Mouse (Mus musculus) forebrain, embryonic 14.5 days (tissue): Measurements from ENCODE around the gene Pknox2. TPM values are rescaled to one million over a fixed set of nuclear protein-coding genes. Genes with fewer than 3 reads are reported as not detected.

Source experiments
- ATAC-seq: fragments of 200-750 bp; cut with Nextera tagmentation; 2 replicates; pipeline ENCODE4 v1.8.0; 2017; ENCODE audit warnings: mild to moderate bottlenecking, moderate library complexity
- DNase-seq: peaks from one replicate; pipeline ENCODE4 v3.0.0-alpha.2; 2015; ENCODE audit warnings: low spot score
- H3K27ac ChIP-seq: fragments of 300-500 bp; sonication (generic); 2 replicates; pipeline ENCODE4 v1.5.1; 2014; ENCODE audit warnings: low read depth, mild to moderate bottlenecking, control low read depth, low read length, moderate library complexity
- H3K27me3 ChIP-seq: fragments of 300-500 bp; sonication (generic); replicated peaks from 2 replicates; pipeline ENCODE4 v1.6.1; 2014; ENCODE audit warnings: low read length, control low read depth, mixed read lengths; ENCODE audit not compliant: control insufficient read depth, insufficient read depth
- H3K36me3 ChIP-seq: fragments of 300-500 bp; sonication (generic); 2 replicates; pipeline ENCODE4 v1.6.1; 2014; ENCODE audit warnings: low read length, control low read depth; ENCODE audit not compliant: control insufficient read depth, insufficient read depth
- H3K4me1 ChIP-seq: fragments of 300-500 bp; sonication (generic); 2 replicates; pipeline ENCODE4 v1.6.1; 2014; ENCODE audit warnings: antibody characterized with exemption, low read length, control low read depth; ENCODE audit not compliant: control insufficient read depth, insufficient read depth
- H3K4me2 ChIP-seq: fragments of 300-500 bp; sonication (generic); 2 replicates; pipeline ENCODE4 v1.6.1; 2014; ENCODE audit warnings: mild to moderate bottlenecking, control low read depth, low read length
- H3K4me3 ChIP-seq: fragments of 300-500 bp; sonication (generic); 2 replicates; pipeline ENCODE4 v1.5.1; 2014; ENCODE audit warnings: low read depth, low read length, control low read depth
- H3K9ac ChIP-seq: fragments of 300-500 bp; sonication (generic); 2 replicates; pipeline ENCODE4 v1.6.1; 2014; ENCODE audit warnings: mild to moderate bottlenecking, low read length, control low read depth, moderate library complexity
- H3K9me3 ChIP-seq: fragments of 300-500 bp; sonication (generic); replicated peaks from 2 replicates; pipeline ENCODE4 v1.6.1; 2016; ENCODE audit warnings: low read length, control low read depth, mixed read lengths; ENCODE audit not compliant: control insufficient read depth
- WGBS: fragments of 180-500 bp; shearing (Covaris S2); extraction: QIAGEN DNeasy Blood & Tissue Kit; methylation state at CpG from one replicate; pipeline ENCODE4 v1.1.7; 2014; 5-methylcytosine and 5-hydroxymethylcytosine counted together
- polyA plus RNA-seq: library from polyadenylated mRNA; unstranded; fragments of >200 nt; fragmentation: Nextera tagmentation; extraction: Ambion mirVana; gene quantifications from 2 replicates; pipeline ENCODE4 v1.2.1, GENCODE M21; 2014

The Pknox2 gene
- polyA plus RNA-seq, 1 experiment from 2014 or later, result 12.1 TPM

- DNase-seq (no peak), ATAC-seq (no peak)
- no peak overlapping the region for H3K27ac ChIP-seq
- H3K4me2 ChIP-seq, result no peak overlapping the region
- H3K4me1 ChIP-seq, result peaks cover under 1% of the 10 kb centered on the region; the same call in 1 of the 2 replicates
- H3K9me3 ChIP-seq, result no peaks in the 10 kb centered on the region
- no peaks in the 10 kb centered on the region for H3K27me3 ChIP-seq
- no peak overlapping the region for H3K4me3 ChIP-seq
- 74% methylated on average over 3 of the region's 3 CpGs for WGBS
- no peak overlapping the region for H3K9ac ChIP-seq
- no peaks in the 10 kb centered on the region for H3K36me3 ChIP-seq
These were observed 157.2 kb downstream of the Pknox2 start for GRCm38 (mm10) chr9:36989991-36990390.

GRCm38 (mm10) chr9:36985233-36985632 lies 162.0 kb downstream of the Pknox2 start:
- no peak overlapping the region for H3K4me2 ChIP-seq
- ATAC-seq, result peak; percentile 61
- 0 out of 2 replicates have a peak, but pooled peaks cover 2% of the 10 kb centered on the region for H3K4me1 ChIP-seq
- 42% methylated on average over 9 of the region's 9 CpGs for WGBS
- no peaks in the 10 kb centered on the region for H3K9me3 ChIP-seq
- no peak overlapping the region for H3K4me3 ChIP-seq
- no peaks in the 10 kb centered on the region for H3K27me3 ChIP-seq
- peak overlapping the region; percentile 50; the same call in 1 of the 2 replicates for H3K27ac ChIP-seq
- no peaks in the 10 kb centered on the region for H3K36me3 ChIP-seq
- DNase-seq, result peak; percentile 56
- H3K9ac ChIP-seq, result no peak overlapping the region

GRCm38 (mm10) chr9:36976596-36977362 lies 170.4 kb downstream of the Pknox2 start:
- WGBS, result 54% methylated on average over 11 of the region's 11 CpGs
- H3K9me3 ChIP-seq, result no peaks in the 10 kb centered on the region
- no peak for DNase-seq
- no peak overlapping the region for H3K9ac ChIP-seq
- no peaks in the 10 kb centered on the region for H3K36me3 ChIP-seq
- H3K4me3 ChIP-seq, result no peak overlapping the region
- H3K27ac ChIP-seq, result no peak overlapping the region
- H3K4me2 ChIP-seq, result no peak overlapping the region
- no peak for ATAC-seq
- no peaks in the 10 kb centered on the region for H3K27me3 ChIP-seq
- peaks cover 5% of the 10 kb centered on the region; the same call in 1 of the 2 replicates for H3K4me1 ChIP-seq

GRCm38 (mm10) chr9:36973486-36974227 lies 173.6 kb downstream of the Pknox2 start:
- ATAC-seq, result no peak
- Histone ChIP-seq H3K36me3 (no peaks in the 10 kb centered on the region), H3K4me2 (no peak overlapping the region), H3K27me3 (no peaks in the 10 kb centered on the region), H3K9ac (no peak overlapping the region), H3K9me3 (no peaks in the 10 kb centered on the region), H3K4me3 (no peak overlapping the region), H3K27ac (no peak overlapping the region), H3K4me1 (peaks cover 9% of the 10 kb centered on the region; the same call in 1 of the 2 replicates)
- no peak for DNase-seq
- WGBS, result 56% methylated on average over 11 of the region's 11 CpGs

- DNase-seq (peak; percentile 70), ATAC-seq (peak; percentile 22; the same call in 1 of the 2 replicates)
- Histone ChIP-seq H3K9ac (no peak overlapping the region), H3K4me3 (no peak overlapping the region), H3K36me3 (no peaks in the 10 kb centered on the region), H3K27ac (no peak overlapping the region), H3K27me3 (no peaks in the 10 kb centered on the region), H3K4me2 (no peak overlapping the region), H3K9me3 (no peaks in the 10 kb centered on the region), H3K4me1 (peaks cover 9% of the 10 kb centered on the region; the same call in 1 of the 2 replicates)
- WGBS, result 1% methylated on average over 3 of the region's 3 CpGs
These were observed 175.1 kb downstream of the Pknox2 start for GRCm38 (mm10) chr9:36972089-36972488.

- H3K4me3 ChIP-seq, result no peak overlapping the region
- no peaks in the 10 kb centered on the region for H3K9me3 ChIP-seq
- peaks cover 12% of the 10 kb centered on the region for H3K4me1 ChIP-seq
- H3K9ac ChIP-seq, result no peak overlapping the region
- no peak overlapping the region for H3K4me2 ChIP-seq
- 36% methylated on average over 3 of the region's 3 CpGs for WGBS
- DNase-seq, result no peak
- no peak for ATAC-seq
- no peaks in the 10 kb centered on the region for H3K27me3 ChIP-seq
- H3K27ac ChIP-seq, result no peak overlapping the region
- no peaks in the 10 kb centered on the region for H3K36me3 ChIP-seq
These were observed 176.1 kb downstream of the Pknox2 start for GRCm38 (mm10) chr9:36971066-36971465.

- Histone ChIP-seq H3K4me2 (no peak overlapping the region), H3K9me3 (no peaks in the 10 kb centered on the region), H3K27me3 (no peaks in the 10 kb centered on the region), H3K27ac (no peak overlapping the region), H3K9ac (no peak overlapping the region), H3K4me3 (no peak overlapping the region), H3K4me1 (peaks cover 12% of the 10 kb centered on the region), H3K36me3 (no peaks in the 10 kb centered on the region)
- DNase-seq, result peak; percentile 92
- ATAC-seq, result peak; percentile 56
- 10% methylated on average over 5 of the region's 5 CpGs for WGBS
These were observed 176.6 kb downstream of the Pknox2 start for GRCm38 (mm10) chr9:36970651-36971050.

GRCm38 (mm10) chr9:36969131-36969530 lies 178.1 kb downstream of the Pknox2 start:
- DNase-seq, result no peak
- H3K9me3 ChIP-seq, result no peaks in the 10 kb centered on the region
- no peak overlapping the region for H3K9ac ChIP-seq
- 91% methylated on average over 1 of the region's 1 CpGs for whole genome bisulfite sequencing
- no peak overlapping the region for H3K27ac ChIP-seq
- no peak for ATAC-seq
- peaks cover 19% of the 10 kb centered on the region for H3K4me1 ChIP-seq
- H3K4me3 ChIP-seq, result no peak overlapping the region
- no peaks in the 10 kb centered on the region for H3K27me3 ChIP-seq
- H3K4me2 ChIP-seq, result no peak overlapping the region
- no peaks in the 10 kb centered on the region for H3K36me3 ChIP-seq

GRCm38 (mm10) chr9:36968713-36969112 lies 178.5 kb downstream of the Pknox2 start:
- Histone ChIP-seq H3K27me3 (no peaks in the 10 kb centered on the region), H3K9me3 (no peaks in the 10 kb centered on the region), H3K27ac (no peak overlapping the region), H3K4me3 (no peak overlapping the region), H3K4me2 (no peak overlapping the region), H3K9ac (no peak overlapping the region), H3K36me3 (no peaks in the 10 kb centered on the region), H3K4me1 (peaks cover 19% of the 10 kb centered on the region)
- 37% methylated on average over 7 of the region's 7 CpGs for WGBS
- DNase-seq (peak; percentile 86), ATAC-seq (peak; percentile 60)
